Mouse (Mus musculus): Measurements from ENCODE around the gene Plekho2.

DNA sequence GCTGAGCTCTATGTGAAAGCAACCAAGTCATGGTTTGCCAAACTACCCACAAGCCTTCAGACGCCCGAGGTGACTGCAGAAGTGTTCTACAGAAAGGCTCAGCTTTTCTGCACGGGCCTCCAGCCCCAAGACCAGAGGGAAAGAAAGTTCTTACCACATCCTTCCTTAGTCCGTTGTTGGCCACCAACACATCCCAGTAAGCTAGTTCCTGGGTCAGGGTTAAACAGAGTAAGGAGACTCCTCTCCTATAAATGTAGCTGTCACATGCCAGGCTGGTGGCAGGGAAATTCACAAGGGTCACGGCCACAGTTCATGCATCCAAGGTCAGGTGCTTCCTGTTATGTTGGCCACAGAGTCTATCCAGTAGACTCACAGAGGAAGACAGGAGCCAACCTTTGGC lies 27.7 kb downstream of the Plekho2 start:
- TF ChIP-seq CTCF (IDR thresholded peaks at IDR 0.05; ENCODE audit: control insufficient read depth, insufficient read depth, insufficient replicate concordance, low read depth, low read length) = no peak
- no peak for TF ChIP-seq POLR2A (IDR thresholded peaks at IDR 0.05; ENCODE audit: control insufficient read depth, low read depth, low read length)

Data from testis, adult 2 months (tissue).